Mouse (Mus musculus): ENCODE data around the gene Hfe2. TPM values are rescaled to one million over a fixed set of nuclear protein-coding genes. Genes with fewer than 3 reads are reported as not detected.

Gene Hfe2
- total and polyA plus RNA-seq, 3 experiments = 199 to 295 (median 289) TPM

- TF ChIP-seq POLR2A (IDR thresholded peaks at IDR 0.05; ENCODE audit: insufficient read depth, low read depth, low read length) (no peak), CTCF (IDR thresholded peaks at IDR 0.05) (no peak), EP300 (IDR thresholded peaks at IDR 0.05; ENCODE audit: insufficient read depth, low read depth, low read length) (no peak)
- H3K27ac ChIP-seq = no peak overlapping the region
- DNase-seq = no peak
- intact Hi-C loops (cut with DNase I) = no loop called here
- no peak overlapping the region for H3K4me3 ChIP-seq
- no peaks in the 10 kb centered on the region for H3K36me3 ChIP-seq (ENCODE audit: control insufficient read depth, insufficient read depth, low read length)
- no peak overlapping the region for H3K9ac ChIP-seq (ENCODE audit: low read depth, low read length)
- WGBS = 59% methylated on average over 5 of the region's 5 CpGs
- no peaks in the 10 kb centered on the region for H3K4me1 ChIP-seq (ENCODE audit: control insufficient read depth, insufficient read depth, low read length)
- H3K79me2 ChIP-seq (replicated peaks; ENCODE audit: control insufficient read depth, insufficient read depth, low read length) = no peaks in the 10 kb centered on the region
- H3K27me3 ChIP-seq (ENCODE audit: control insufficient read depth, insufficient read depth, low read length) = no peaks in the 10 kb centered on the region
Measured at GRCm38 (mm10) chr3:96520171-96520570, 4.8 kb upstream of the Hfe2 start.

DNA sequence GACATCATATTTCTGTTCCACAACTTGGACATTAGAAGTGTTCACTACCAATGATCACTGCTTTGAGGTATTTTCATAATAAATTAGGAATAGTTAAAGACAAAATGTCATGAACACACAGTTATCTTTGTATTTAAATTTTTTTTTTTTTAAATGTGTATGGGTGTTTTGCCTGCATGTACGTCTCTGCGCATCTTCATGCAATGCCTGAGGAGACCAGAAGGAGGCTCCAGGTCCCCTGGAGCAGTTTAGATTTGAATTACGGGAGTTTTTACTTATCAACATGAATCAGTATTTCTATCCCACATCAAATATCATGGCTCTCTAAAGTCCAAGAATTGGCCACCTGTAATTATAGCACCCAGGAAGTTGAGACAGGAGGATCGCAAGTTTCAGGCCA is 2.8 kb upstream of the Hfe2 start:
- H3K9ac ChIP-seq (ENCODE audit: low read depth, low read length) = no peak overlapping the region
- 67% methylated on average over 4 of the region's 4 CpGs for WGBS
- peaks cover 2% of the 10 kb centered on the region for H3K4me1 ChIP-seq (ENCODE audit: control insufficient read depth, insufficient read depth, low read length)
- H3K27me3 ChIP-seq (ENCODE audit: control insufficient read depth, insufficient read depth, low read length) = peaks cover 3% of the 10 kb centered on the region; the same call in 1 of the 2 replicates
- H3K4me3 ChIP-seq = no peak overlapping the region
- H3K36me3 ChIP-seq (ENCODE audit: control insufficient read depth, insufficient read depth, low read length) = no peaks in the 10 kb centered on the region
- H3K79me2 ChIP-seq (replicated peaks; ENCODE audit: control insufficient read depth, insufficient read depth, low read length) = no peaks in the 10 kb centered on the region; the same call in 1 of the 2 replicates
- TF ChIP-seq CTCF (IDR thresholded peaks at IDR 0.05) (peak; percentile 71), POLR2A (IDR thresholded peaks at IDR 0.05; ENCODE audit: insufficient read depth, low read depth, low read length) (no peak)
- no peak for DNase-seq
- no peak overlapping the region for H3K27ac ChIP-seq
- intact Hi-C loops (cut with DNase I) = no loop called here

GRCm38 (mm10) chr3:96524028-96524810 is 753 bp upstream of the Hfe2 start:
- DNase-seq = peak in 1 of 2 experiments; percentile 36
- Histone ChIP-seq H3K27ac (peak overlapping the region; percentile 70), H3K27me3 (ENCODE audit: control insufficient read depth, insufficient read depth, low read length) (peaks cover 3% of the 10 kb centered on the region; the same call in 1 of the 2 replicates), H3K79me2 (replicated peaks; ENCODE audit: control insufficient read depth, insufficient read depth, low read length) (no peaks in the 10 kb centered on the region; the same call in 1 of the 2 replicates), H3K4me3 (peak overlapping the region; percentile 12), H3K36me3 (ENCODE audit: control insufficient read depth, insufficient read depth, low read length) (peaks cover 3% of the 10 kb centered on the region; the same call in 1 of the 2 replicates), H3K4me1 (ENCODE audit: control insufficient read depth, insufficient read depth, low read length) (peaks cover 4% of the 10 kb centered on the region), H3K9ac (ENCODE audit: low read depth, low read length) (no peak overlapping the region)
- intact Hi-C loops (cut with DNase I) = no loop called here
- TF ChIP-seq POLR2A (IDR thresholded peaks at IDR 0.05; ENCODE audit: insufficient read depth, low read depth, low read length) (no peak), EP300 (IDR thresholded peaks at IDR 0.05; ENCODE audit: insufficient read depth, low read depth, low read length) (0 out of 2 replicates have a peak, but pooled peaks have one; percentile 37), CTCF (IDR thresholded peaks at IDR 0.05) (peak; percentile 16; the same call in 1 of the 2 replicates)
- 48% methylated on average over 12 of the region's 12 CpGs for WGBS

DNA sequence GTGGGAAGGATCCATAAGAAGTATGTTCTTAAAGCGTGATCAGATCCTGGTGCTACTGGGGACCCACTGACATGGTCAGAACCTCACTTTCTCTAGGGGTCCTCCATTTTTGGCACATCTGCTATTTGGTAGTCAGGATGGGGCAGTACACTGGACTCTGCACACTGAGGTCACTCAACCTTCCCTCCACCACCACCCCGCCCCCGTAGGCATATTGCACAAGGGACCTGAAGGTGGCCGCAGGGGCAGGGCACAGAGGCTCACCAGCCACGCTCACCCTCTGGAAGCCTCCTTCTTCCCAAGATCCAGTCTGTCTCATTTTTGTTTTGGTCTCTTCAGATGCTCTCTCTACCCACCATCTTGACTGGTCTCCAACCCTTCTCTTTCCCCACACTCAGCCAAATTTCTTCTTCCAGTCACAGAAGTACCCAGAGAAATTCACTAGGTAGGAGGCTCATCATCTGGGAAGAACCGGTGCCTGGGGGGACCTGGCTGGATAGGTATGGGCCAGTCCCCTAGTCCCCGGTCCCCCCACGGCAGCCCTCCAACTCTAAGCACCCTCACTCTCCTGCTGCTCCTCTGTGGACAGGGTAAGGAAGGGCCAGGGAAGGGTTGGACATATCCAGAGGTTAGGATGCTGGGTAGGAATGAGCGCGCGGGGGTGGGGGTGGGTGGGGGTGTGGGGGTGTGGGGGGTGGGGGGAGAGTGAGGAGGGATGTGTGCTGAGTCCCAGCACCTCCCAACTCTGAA is 1.2 kb downstream of the Hfe2 start:
- peaks cover 3% of the 10 kb centered on the region; the same call in 1 of the 2 replicates for H3K27me3 ChIP-seq (ENCODE audit: control insufficient read depth, insufficient read depth, low read length)
- DNase-seq = peak in 1 of 2 experiments; percentile 49
- no peak for TF ChIP-seq EP300 (IDR thresholded peaks at IDR 0.05; ENCODE audit: insufficient read depth, low read depth, low read length)
- peak overlapping the region; percentile 67 for H3K9ac ChIP-seq (ENCODE audit: low read depth, low read length)
- 60% methylated on average over 11 of the region's 11 CpGs for WGBS
- peaks cover 3% of the 10 kb centered on the region; the same call in 1 of the 2 replicates for H3K36me3 ChIP-seq (ENCODE audit: control insufficient read depth, insufficient read depth, low read length)
- peak overlapping the region; percentile 38 for H3K4me3 ChIP-seq
- H3K27ac ChIP-seq = peak overlapping the region; percentile 85
- intact Hi-C loops (cut with DNase I) = no loop called here
- no peaks in the 10 kb centered on the region; the same call in 1 of the 2 replicates for H3K79me2 ChIP-seq (replicated peaks; ENCODE audit: control insufficient read depth, insufficient read depth, low read length)
- peaks cover 4% of the 10 kb centered on the region for H3K4me1 ChIP-seq (ENCODE audit: control insufficient read depth, insufficient read depth, low read length)

DNA sequence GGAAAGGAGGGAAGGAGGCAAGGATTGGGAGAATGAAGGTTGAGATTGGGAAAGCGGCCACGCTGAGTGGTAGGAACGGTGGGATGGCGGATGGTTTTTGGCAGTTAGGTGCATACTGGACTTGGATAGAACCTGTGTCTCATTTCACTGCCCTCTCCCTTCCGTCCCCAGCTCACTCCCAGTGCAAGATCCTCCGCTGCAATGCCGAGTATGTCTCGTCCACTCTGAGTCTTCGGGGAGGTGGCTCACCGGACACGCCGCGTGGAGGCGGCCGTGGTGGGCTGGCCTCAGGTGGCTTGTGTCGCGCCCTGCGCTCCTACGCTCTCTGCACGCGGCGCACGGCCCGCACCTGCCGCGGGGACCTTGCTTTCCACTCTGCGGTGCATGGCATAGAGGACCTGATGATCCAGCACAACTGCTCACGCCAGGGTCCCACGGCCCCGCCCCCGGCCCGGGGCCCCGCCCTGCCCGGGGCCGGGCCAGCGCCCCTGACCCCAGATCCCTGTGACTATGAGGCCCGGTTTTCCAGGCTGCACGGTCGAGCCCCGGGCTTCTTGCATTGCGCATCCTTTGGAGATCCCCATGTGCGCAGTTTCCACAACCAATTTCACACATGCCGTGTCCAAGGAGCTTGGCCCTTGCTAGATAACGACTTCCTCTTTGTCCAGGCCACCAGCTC is 2.0 kb downstream of the Hfe2 start:
- no peak overlapping the region; the same call in 1 of the 2 replicates for H3K4me3 ChIP-seq
- 5% methylated on average over 44 of the region's 44 CpGs for WGBS
- no peak for DNase-seq
- no peaks in the 10 kb centered on the region; the same call in 1 of the 2 replicates for H3K79me2 ChIP-seq (replicated peaks; ENCODE audit: control insufficient read depth, insufficient read depth, low read length)
- H3K27ac ChIP-seq = no peak overlapping the region
- H3K27me3 ChIP-seq (ENCODE audit: control insufficient read depth, insufficient read depth, low read length) = peaks cover 3% of the 10 kb centered on the region; the same call in 1 of the 2 replicates
- no peak for TF ChIP-seq POLR2A (IDR thresholded peaks at IDR 0.05; ENCODE audit: insufficient read depth, low read depth, low read length)
- TF ChIP-seq EP300 (IDR thresholded peaks at IDR 0.05; ENCODE audit: insufficient read depth, low read depth, low read length) = no peak
- TF ChIP-seq CTCF (IDR thresholded peaks at IDR 0.05) = no peak
- intact Hi-C loops (cut with DNase I) = no loop called here
- H3K9ac ChIP-seq (ENCODE audit: low read depth, low read length) = peak overlapping the region; percentile 8
- peaks cover 4% of the 10 kb centered on the region for H3K4me1 ChIP-seq (ENCODE audit: control insufficient read depth, insufficient read depth, low read length)
- peaks cover 3% of the 10 kb centered on the region; the same call in 1 of the 2 replicates for H3K36me3 ChIP-seq (ENCODE audit: control insufficient read depth, insufficient read depth, low read length)
